Mouse (Mus musculus): Measurements from ENCODE around the gene Cst9.

The Cst9 gene

DNA sequence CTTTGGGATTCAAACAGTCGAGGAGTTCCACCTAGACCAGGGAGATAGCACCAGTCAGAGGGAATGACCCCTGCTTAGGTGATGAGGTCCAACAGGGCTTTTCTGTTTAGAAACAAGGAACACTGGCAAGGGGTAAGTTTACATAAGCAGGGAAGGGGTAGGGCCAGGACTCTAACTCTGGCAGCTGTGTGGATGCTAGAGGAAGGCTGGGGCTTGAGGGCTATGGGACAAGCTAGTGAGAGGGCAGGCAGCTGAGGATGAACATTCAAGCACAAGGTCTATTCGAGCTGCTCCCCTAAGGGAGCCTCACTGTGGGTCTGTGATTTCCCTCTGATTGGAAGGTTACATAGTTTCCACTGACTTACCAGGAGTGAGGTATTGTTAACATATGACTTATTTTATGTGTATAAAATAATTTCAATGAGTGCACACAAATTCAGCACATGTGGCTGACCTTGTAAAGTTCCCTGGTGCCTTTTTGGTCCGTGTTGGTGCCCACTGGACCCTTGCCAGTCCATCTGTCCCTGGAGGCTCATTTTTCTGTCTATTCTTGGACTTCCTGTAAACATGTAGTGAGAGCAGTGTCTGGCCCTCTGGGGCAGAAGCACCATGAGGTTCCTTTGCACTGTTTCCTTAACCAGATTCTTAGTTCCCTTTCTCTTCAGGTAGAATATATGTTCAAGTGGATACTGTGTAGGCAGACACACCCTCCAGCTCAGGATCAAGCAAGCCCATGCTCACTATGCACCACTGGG lies 42.2 kb downstream of the Cst9 start:
- no peak for DNase-seq (ENCODE audit: low read depth, low spot score)

DNA sequence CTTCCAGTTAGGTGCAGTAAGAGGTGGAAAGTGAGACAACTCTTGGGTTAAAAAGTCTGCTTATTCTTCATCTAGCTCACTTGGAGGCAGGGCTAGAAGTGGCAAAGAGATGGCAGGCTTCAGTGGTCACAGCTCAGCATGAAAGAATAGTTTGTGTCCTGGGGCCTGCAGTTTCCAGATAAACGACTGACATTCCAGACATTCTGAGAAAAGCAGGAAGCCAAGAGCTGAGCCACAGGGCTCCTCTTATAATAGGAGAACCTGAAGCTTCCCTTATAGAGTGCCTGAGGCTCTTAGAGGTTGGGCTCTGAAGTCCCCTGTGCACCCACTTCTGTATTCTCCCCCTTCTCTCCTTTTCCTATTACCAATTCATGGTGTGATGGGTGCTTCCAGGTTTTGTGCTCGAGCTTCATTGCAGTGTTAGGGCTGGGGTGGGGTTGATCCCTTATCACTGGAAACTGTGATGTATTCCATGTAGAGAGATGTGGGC lies 43.7 kb downstream of the Cst9 start:
- no peak for DNase-seq (ENCODE audit: low read depth, low spot score)

DNA sequence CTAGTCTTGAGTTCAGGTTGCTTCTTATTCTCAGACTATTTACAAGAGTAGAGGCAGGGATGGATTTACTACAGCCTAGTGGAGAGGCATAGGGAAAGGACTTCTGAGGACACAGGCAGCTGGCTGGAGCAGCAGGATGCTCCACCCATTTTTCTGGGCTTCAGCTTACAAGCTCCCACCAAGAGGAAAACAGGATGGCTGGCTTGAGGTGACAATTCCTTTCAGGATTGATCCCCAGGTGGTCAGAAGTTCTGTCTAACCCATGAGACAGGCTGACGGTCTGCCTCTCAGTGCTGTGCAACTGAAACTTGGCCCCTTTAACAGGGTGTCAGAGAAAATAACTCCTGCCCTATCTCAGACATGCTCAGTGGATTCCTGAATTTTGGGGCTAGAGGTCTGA lies 44.3 kb downstream of the Cst9 start:
- no peak for DNase-seq (ENCODE audit: low read depth, low spot score)

DNA sequence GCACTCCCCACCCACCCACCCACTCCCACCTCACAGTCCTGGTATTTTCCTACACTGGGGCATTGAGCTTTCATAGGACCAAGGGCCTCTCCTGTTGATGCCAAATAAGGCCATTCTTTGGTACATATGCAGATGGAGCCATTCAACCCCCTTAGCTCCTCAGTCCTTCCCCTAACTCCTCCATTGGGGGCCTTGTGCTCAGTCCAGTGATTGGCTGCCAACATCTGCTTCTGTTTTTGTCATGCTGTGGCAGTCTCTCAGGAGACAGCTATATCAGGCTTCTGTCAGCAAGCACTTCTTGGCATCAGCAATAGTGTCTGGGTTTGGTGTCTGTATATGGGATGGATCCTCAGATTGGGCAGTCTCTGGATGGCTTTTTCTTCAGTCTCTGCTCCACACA lies 49.8 kb downstream of the Cst9 start:
- DNase-seq (ENCODE audit: low read depth, low spot score) = no peak

Measured in CD4-positive, CD25-positive, alpha-beta regulatory T cell, adult 2 months (primary cell).